Comparison of ENCODE assay signal across 10 mouse cellular contexts in genomic region chr10:126985127-126985526, GRCm38 (mm10). TPM values are rescaled to one million over a fixed set of nuclear protein-coding genes. Genes with fewer than 3 reads are reported as not detected.
DNase-seq lines count a peak whose midpoint lies in the region; ATAC-seq lines count a peak whose summit lies in the region.
"Had no signal": no experiment of that assay in that cellular context is flagged by ENCODE, and none has a peak within 500 bp of the region (broad histone marks: within the 10 kb centered on the region; RNA-seq: fewer than 3 reads in every experiment).

No protein-coding gene starts in this region.

- no peaks in the 10 kb centered on the region for H3K9me3 ChIP-seq in kidney, embryonic 15.5 days (replicated peaks)
- no peaks in the 10 kb centered on the region for H3K9me3 ChIP-seq in embryonic facial prominence, embryonic 13.5 days
- no peaks in the 10 kb centered on the region for H3K9me3 ChIP-seq in forebrain, embryonic 13.5 days (replicated peaks)
- H3K9me3 ChIP-seq in midbrain, embryonic 12.5 days = no peaks in the 10 kb centered on the region
- H3K9me3 ChIP-seq: G1E; neural tube, embryonic 12.5 days had no signal

- H3K4me2 ChIP-seq in kidney, embryonic 15.5 days = peak overlapping the region; percentile 90; the same call in 1 of the 2 replicates
- H3K4me2 ChIP-seq in embryonic facial prominence, embryonic 13.5 days = peak overlapping the region; percentile 99
- H3K4me2 ChIP-seq in forebrain, embryonic 13.5 days = peak overlapping the region; percentile 33; the same call in 1 of the 2 replicates
- no peak overlapping the region for H3K4me2 ChIP-seq in midbrain, embryonic 12.5 days (replicated peaks)

- H3K4me3 ChIP-seq in kidney, embryonic 15.5 days (replicated peaks) = no peak overlapping the region
- H3K4me3 ChIP-seq in embryonic facial prominence, embryonic 13.5 days = peak overlapping the region; percentile 8; the same call in 1 of the 2 replicates
- no peak overlapping the region for H3K4me3 ChIP-seq in forebrain, embryonic 13.5 days
- no peak overlapping the region for H3K4me3 ChIP-seq in midbrain, embryonic 12.5 days
- H3K4me3 ChIP-seq: neural tube, embryonic 12.5 days had no signal

- H3K9ac ChIP-seq in kidney, embryonic 15.5 days = no peak overlapping the region
- H3K9ac ChIP-seq in embryonic facial prominence, embryonic 13.5 days = 0 out of 2 replicates have a peak overlapping the region, but pooled peaks have one; percentile 47
- peak overlapping the region; percentile 37; the same call in 1 of the 2 replicates for H3K9ac ChIP-seq in forebrain, embryonic 13.5 days
- H3K9ac ChIP-seq in midbrain, embryonic 12.5 days (replicated peaks) = no peak overlapping the region
- H3K9ac ChIP-seq: neural tube, embryonic 12.5 days had no signal

- peaks cover 7% of the 10 kb centered on the region; the same call in 1 of the 2 replicates for H3K36me3 ChIP-seq in kidney, embryonic 15.5 days
- H3K36me3 ChIP-seq in embryonic facial prominence, embryonic 13.5 days = peaks cover 15% of the 10 kb centered on the region
- no peaks in the 10 kb centered on the region for H3K36me3 ChIP-seq in forebrain, embryonic 13.5 days (ENCODE audit: poor library complexity, severe bottlenecking)
- no peaks in the 10 kb centered on the region for H3K36me3 ChIP-seq in midbrain, embryonic 12.5 days

- no peak for DNase-seq in kidney, postnatal 10 days
- no peak for DNase-seq in adipocyte (ENCODE audit: low spot score)

- peak overlapping the region; percentile 87 for H3K27ac ChIP-seq in kidney, embryonic 15.5 days
- peak overlapping the region; percentile 61 for H3K27ac ChIP-seq in embryonic facial prominence, embryonic 13.5 days
- H3K27ac ChIP-seq in forebrain, embryonic 13.5 days = peak overlapping the region; percentile 73
- H3K27ac ChIP-seq in midbrain, embryonic 12.5 days (replicated peaks) = peak overlapping the region; percentile 42; the same call in 1 of the 2 replicates
- H3K27ac ChIP-seq: neural tube, embryonic 12.5 days had no signal

- WGBS in kidney, embryonic 15.5 days = 72% methylated on average over 4 of the region's 4 CpGs
- WGBS in embryonic facial prominence, embryonic 13.5 days = 79% methylated on average over 4 of the region's 4 CpGs
- 79% methylated on average over 4 of the region's 4 CpGs for WGBS in forebrain, embryonic 13.5 days
- 82% methylated on average over 4 of the region's 4 CpGs for WGBS in midbrain, embryonic 12.5 days

- H3K4me1 ChIP-seq in kidney, embryonic 15.5 days = peaks cover 97% of the 10 kb centered on the region
- peaks cover 93% of the 10 kb centered on the region for H3K4me1 ChIP-seq in embryonic facial prominence, embryonic 13.5 days
- peaks cover 90% of the 10 kb centered on the region for H3K4me1 ChIP-seq in forebrain, embryonic 13.5 days
- H3K4me1 ChIP-seq in midbrain, embryonic 12.5 days = peaks cover 84% of the 10 kb centered on the region

- ATAC-seq in kidney, embryonic 15.5 days (replicated peaks; ENCODE audit: low FRiP score) = no peak
- ATAC-seq in embryonic facial prominence, embryonic 13.5 days (ENCODE audit: insufficient number of reproducible peaks, insufficient read depth, low FRiP score, low TSS enrichment, low read depth) = no peak
- ATAC-seq in forebrain, embryonic 13.5 days = no peak
- ATAC-seq in midbrain, embryonic 12.5 days (ENCODE audit: low FRiP score, low read depth) = no peak
- ATAC-seq in monocyte, adult 5-6 weeks (replicated peaks; ENCODE audit: insufficient number of reproducible peaks, low FRiP score, low TSS enrichment, poor library complexity, severe bottlenecking) = no peak

- no peaks in the 10 kb centered on the region for H3K27me3 ChIP-seq in kidney, embryonic 15.5 days
- no peaks in the 10 kb centered on the region for H3K27me3 ChIP-seq in embryonic facial prominence, embryonic 13.5 days
- H3K27me3 ChIP-seq in forebrain, embryonic 13.5 days = no peaks in the 10 kb centered on the region
- no peaks in the 10 kb centered on the region for H3K27me3 ChIP-seq in midbrain, embryonic 12.5 days
- H3K27me3 ChIP-seq: neural tube, embryonic 12.5 days had no signal

RNA-seq across cellular contexts. Expression of gene Ctdsp2, which starts 6.6 kb away (rescaled TPM):
- polyA plus RNA-seq in kidney, embryonic 15.5 days (2015; fragmentation: Nextera tagmentation; extraction: Ambion mirVana) = 67.5 and 73.2 TPM in 2 replicates
- 84.8 and 87.4 TPM in 2 replicates for polyA plus RNA-seq in embryonic facial prominence, embryonic 13.5 days (2015; fragmentation: Nextera tagmentation; extraction: Ambion mirVana)
- polyA plus RNA-seq in forebrain, embryonic 13.5 days (2015; fragmentation: Nextera tagmentation; extraction: Ambion mirVana) = 27.8 and 30.9 TPM in 2 replicates
- 40.1 and 45.4 TPM in 2 replicates for polyA plus RNA-seq in midbrain, embryonic 12.5 days (2016; fragmentation: Nextera tagmentation; extraction: Ambion mirVana)
- 36.2 to 38.6 TPM (median 37.6 TPM) in 3 replicates for total RNA-seq in monocyte, adult 5-6 weeks (2017)

RNA-seq across cellular contexts. Expression of gene Avil, which starts 15.4 kb away (rescaled TPM):
- 0.10 and 0.36 TPM in 2 replicates for polyA plus RNA-seq in kidney, embryonic 15.5 days (2015; fragmentation: Nextera tagmentation; extraction: Ambion mirVana)
- 0.58 and 0.97 TPM in 2 replicates for polyA plus RNA-seq in embryonic facial prominence, embryonic 13.5 days (2015; fragmentation: Nextera tagmentation; extraction: Ambion mirVana)
- 0.15 and 0.19 TPM in 2 replicates for polyA plus RNA-seq in forebrain, embryonic 13.5 days (2015; fragmentation: Nextera tagmentation; extraction: Ambion mirVana)
- 3.1 and 3.4 TPM in 2 replicates for polyA plus RNA-seq in midbrain, embryonic 12.5 days (2016; fragmentation: Nextera tagmentation; extraction: Ambion mirVana)
- 1.1 to 13.0 TPM (median 4.4 TPM) in 3 replicates for total RNA-seq in monocyte, adult 5-6 weeks (2017)
- polyA plus RNA-seq: G1E; liver, embryonic 16.5 days had no signal

RNA-seq across cellular contexts. Expression of gene Tsfm, which starts 45.5 kb away (rescaled TPM):
- polyA plus RNA-seq in kidney, embryonic 15.5 days (2015; fragmentation: Nextera tagmentation; extraction: Ambion mirVana) = 96.4 and 99.7 TPM in 2 replicates
- 78.2 and 84.5 TPM in 2 replicates for polyA plus RNA-seq in embryonic facial prominence, embryonic 13.5 days (2015; fragmentation: Nextera tagmentation; extraction: Ambion mirVana)
- 74.7 and 78.4 TPM in 2 replicates for polyA plus RNA-seq in forebrain, embryonic 13.5 days (2015; fragmentation: Nextera tagmentation; extraction: Ambion mirVana)
- 74.5 and 79.2 TPM in 2 replicates for polyA plus RNA-seq in midbrain, embryonic 12.5 days (2016; fragmentation: Nextera tagmentation; extraction: Ambion mirVana)
- total RNA-seq in monocyte, adult 5-6 weeks (2017) = 8.5 to 14.3 TPM (median 13.9 TPM) in 3 replicates

RNA-seq across cellular contexts. Expression of gene Mettl1, which starts 56.1 kb away (rescaled TPM):
- polyA plus RNA-seq in kidney, embryonic 15.5 days (2015; fragmentation: Nextera tagmentation; extraction: Ambion mirVana) = 59.4 and 67.4 TPM in 2 replicates
- polyA plus RNA-seq in embryonic facial prominence, embryonic 13.5 days (2015; fragmentation: Nextera tagmentation; extraction: Ambion mirVana) = 55.2 and 61.2 TPM in 2 replicates
- polyA plus RNA-seq in forebrain, embryonic 13.5 days (2015; fragmentation: Nextera tagmentation; extraction: Ambion mirVana) = 29.3 and 30.0 TPM in 2 replicates
- polyA plus RNA-seq in midbrain, embryonic 12.5 days (2016; fragmentation: Nextera tagmentation; extraction: Ambion mirVana) = 33.1 and 33.6 TPM in 2 replicates
- total RNA-seq in monocyte, adult 5-6 weeks (2017) = 1.3 to 5.1 TPM (median 1.6 TPM) in 3 replicates

RNA-seq across cellular contexts. Expression of gene Eef1akmt3, which starts 56.2 kb away (rescaled TPM):
- polyA plus RNA-seq in kidney, embryonic 15.5 days (2015; fragmentation: Nextera tagmentation; extraction: Ambion mirVana) = 0.93 and 1.00 TPM in 2 replicates
- polyA plus RNA-seq in embryonic facial prominence, embryonic 13.5 days (2015; fragmentation: Nextera tagmentation; extraction: Ambion mirVana) = 0.62 and 0.81 TPM in 2 replicates
- polyA plus RNA-seq in forebrain, embryonic 13.5 days (2015; fragmentation: Nextera tagmentation; extraction: Ambion mirVana) = 0.08 and 0.14 TPM in 2 replicates
- 0.20 and 0.24 TPM in 2 replicates for polyA plus RNA-seq in midbrain, embryonic 12.5 days (2016; fragmentation: Nextera tagmentation; extraction: Ambion mirVana)
- 0.39 TPM in 1 of 3 replicates, not detected in the others for total RNA-seq in monocyte, adult 5-6 weeks (2017)

Comparison
In these comparisons a context has a peak if more than half of its experiments do, and no peak if none do; other contexts are left out.
1. H3K9ac ChIP-seq: peak in embryonic facial prominence, embryonic 13.5 days (single experiment) and forebrain, embryonic 13.5 days (single experiment); none in kidney, embryonic 15.5 days (single experiment) and midbrain, embryonic 12.5 days (single experiment).
2. Peak in every context shown above with its lines, with median percentiles within 50 percentile points of each other: H3K27ac ChIP-seq.